Mouse (Mus musculus) inflammation-experienced regulatory T-cells, adult 6 months (primary cell): ENCODE measurements around the gene Ccdc62. TPM values are rescaled to one million over a fixed set of nuclear protein-coding genes. Genes with fewer than 3 reads are reported as not detected.

Source experiments
- ATAC-seq: one replicate; pipeline ENCODE4 v1.8.0; 2017
- polyA plus RNA-seq, 3 experiments: library from polyadenylated mRNA; unstranded; fragments of 100-300 nt; shearing (Covaris generic); gene quantifications; one replicate each; pipeline ENCODE4 v1.2.1; 2017

Ccdc62 gene
- polyA plus RNA-seq: 10 to 100 TPM in 1 of 3 experiments, 1 to 10 TPM in 2; 6.2 to 16.6 (median 8.1) TPM

GRCm38 (mm10) chr5:123930508-123930989 is at the start of gene Ccdc62:
Ccdc62 (plus strand) TSS chr5:123930679.
- peak; percentile 91 for ATAC-seq

- ATAC-seq: no peak
Observed at GRCm38 (mm10) chr5:123880778-123881177, 49.7 kb upstream of the Ccdc62 start.

- ATAC-seq: no peak
Observed at GRCm38 (mm10) chr5:123883891-123884290, 46.6 kb upstream of the Ccdc62 start.

GRCm38 (mm10) chr5:123884332-123884731 is 46.1 kb upstream of the Ccdc62 start:
- no peak for ATAC-seq

- ATAC-seq: no peak
Observed at GRCm38 (mm10) chr5:123886365-123886764, 44.1 kb upstream of the Ccdc62 start.

GRCm38 (mm10) chr5:123890312-123890711 is 40.2 kb upstream of the Ccdc62 start:
- ATAC-seq: no peak

- no peak for ATAC-seq
Observed at GRCm38 (mm10) chr5:123890987-123891386, 39.5 kb upstream of the Ccdc62 start.

- ATAC-seq: no peak
Observed at GRCm38 (mm10) chr5:123891669-123892068, 38.8 kb upstream of the Ccdc62 start.

GRCm38 (mm10) chr5:123893520-123893919 is 37.0 kb upstream of the Ccdc62 start:
- no peak for ATAC-seq

GRCm38 (mm10) chr5:123896395-123896794 is 34.1 kb upstream of the Ccdc62 start:
- no peak for ATAC-seq

GRCm38 (mm10) chr5:123897352-123897751 is 33.1 kb upstream of the Ccdc62 start:
- no peak for ATAC-seq

- no peak for ATAC-seq
Observed at GRCm38 (mm10) chr5:123904059-123904672, 26.3 kb upstream of the Ccdc62 start.

- ATAC-seq: no peak
Observed at GRCm38 (mm10) chr5:123906146-123906975, 24.1 kb upstream of the Ccdc62 start.

- peak; percentile 97 for ATAC-seq
Observed at GRCm38 (mm10) chr5:123906976-123907630, 23.4 kb upstream of the Ccdc62 start, which contains the start of gene Denr. Denr (plus strand) TSS chr5:123907175.

- no peak for ATAC-seq
Observed at GRCm38 (mm10) chr5:123907631-123907977, 22.9 kb upstream of the Ccdc62 start.

GRCm38 (mm10) chr5:123914852-123915251 is 15.6 kb upstream of the Ccdc62 start:
- ATAC-seq: peak; percentile 95

GRCm38 (mm10) chr5:123922112-123922511 is 8.4 kb upstream of the Ccdc62 start:
- no peak for ATAC-seq

GRCm38 (mm10) chr5:123927118-123927517 is 3.4 kb upstream of the Ccdc62 start, which contains the start of gene Gm43518:
Gm43518 (plus strand) TSS chr5:123927418.
- ATAC-seq: no peak

- ATAC-seq: no peak
Observed at GRCm38 (mm10) chr5:123931131-123931530, 652 bp downstream of the Ccdc62 start.

- no peak for ATAC-seq
Observed at GRCm38 (mm10) chr5:123932927-123933326, 2.4 kb downstream of the Ccdc62 start.

- ATAC-seq: no peak
Observed at GRCm38 (mm10) chr5:123933556-123933955, 3.1 kb downstream of the Ccdc62 start.

- ATAC-seq: no peak
Observed at GRCm38 (mm10) chr5:123933957-123934591, 3.6 kb downstream of the Ccdc62 start.

- ATAC-seq: no peak
Observed at GRCm38 (mm10) chr5:123935931-123936330, 5.5 kb downstream of the Ccdc62 start.
